Mouse (Mus musculus): ENCODE measurements at regions not wholly inside any gene's neighbourhood (a gene's known extent, or its start where the extent isn't known, plus 50 kb on each side); places are given as distances from the start of the nearest gene placed in this dataset.

- no peak overlapping the region for H3ac ChIP-seq (ENCODE audit: control insufficient read depth, insufficient read length)
- H3K36me3 ChIP-seq (ENCODE audit: control insufficient read depth, insufficient read depth): no peaks in the 10 kb centered on the region
- H3K79me2 ChIP-seq (ENCODE audit: control insufficient read depth, insufficient read depth): no peaks in the 10 kb centered on the region
- TF ChIP-seq POLR2AphosphoS2 (IDR thresholded peaks at IDR 0.05; ENCODE audit: insufficient read length, low read depth): no peak
- no peak for TF ChIP-seq MAX (IDR thresholded peaks at IDR 0.05; ENCODE audit: low read depth)
- TF ChIP-seq REST (IDR thresholded peaks at IDR 0.05; ENCODE audit: insufficient read depth, insufficient read length): no peak
- TF ChIP-seq MYOD1 (IDR thresholded peaks at IDR 0.05; ENCODE audit: control insufficient read depth in 1 of 3, insufficient read length in 2 of 3, low read depth in 2 of 3): no peak
- H3K4me3 ChIP-seq: no peak overlapping the region
- no peak overlapping the region for H3K4me2 ChIP-seq (ENCODE audit: low read depth)
- H3K27me3 ChIP-seq (ENCODE audit: control insufficient read depth, insufficient read depth, insufficient read length): no peaks in the 10 kb centered on the region
These were observed 611.7 kb upstream of the Fam174a start for GRCm38 (mm10) chr1:94701688-94702087.

GRCm38 (mm10) chr1:94712812-94713211 lies 600.6 kb upstream of the Fam174a start:
- Histone ChIP-seq H3K4me3 (no peak overlapping the region), H3K79me2 (ENCODE audit: control insufficient read depth, insufficient read depth) (no peaks in the 10 kb centered on the region), H3K27me3 (ENCODE audit: control insufficient read depth, insufficient read depth, insufficient read length) (no peaks in the 10 kb centered on the region), H3K4me2 (ENCODE audit: low read depth) (no peak overlapping the region), H3ac (ENCODE audit: control insufficient read depth, insufficient read length) (no peak overlapping the region), H3K36me3 (ENCODE audit: control insufficient read depth, insufficient read depth) (no peaks in the 10 kb centered on the region)
- no peak for TF ChIP-seq CEBPB (IDR thresholded peaks at IDR 0.05; ENCODE audit: insufficient read depth, poor library complexity, severe bottlenecking)
- no peak for TF ChIP-seq E2F4 (IDR thresholded peaks at IDR 0.05; ENCODE audit: insufficient read depth)
- TF ChIP-seq POLR2AphosphoS2 (IDR thresholded peaks at IDR 0.05; ENCODE audit: insufficient read length, low read depth): no peak

- Histone ChIP-seq H3K4me3 (no peak overlapping the region), H3K36me3 (ENCODE audit: control insufficient read depth, insufficient read depth) (no peaks in the 10 kb centered on the region), H3ac (ENCODE audit: control insufficient read depth, insufficient read length) (no peak overlapping the region), H3K79me2 (ENCODE audit: control insufficient read depth, insufficient read depth) (no peaks in the 10 kb centered on the region), H3K27me3 (ENCODE audit: control insufficient read depth, insufficient read depth, insufficient read length) (no peaks in the 10 kb centered on the region), H3K4me2 (ENCODE audit: low read depth) (no peak overlapping the region)
- TF ChIP-seq CEBPB (IDR thresholded peaks at IDR 0.05; ENCODE audit: insufficient read depth, poor library complexity, severe bottlenecking) (no peak), POLR2AphosphoS2 (IDR thresholded peaks at IDR 0.05; ENCODE audit: insufficient read length, low read depth) (no peak), E2F4 (IDR thresholded peaks at IDR 0.05; ENCODE audit: insufficient read depth) (no peak), MYOG (IDR thresholded peaks at IDR 0.05; ENCODE audit: control insufficient read depth in 1 of 3, insufficient read depth in 1 of 3, insufficient read length in 2 of 3, low read depth in 2 of 3) (no peak), SRF (IDR thresholded peaks at IDR 0.05; ENCODE audit: control insufficient read depth, insufficient read length, low read depth) (no peak), USF1 (IDR thresholded peaks at IDR 0.05; ENCODE audit: low read depth) (no peak), REST (IDR thresholded peaks at IDR 0.05; ENCODE audit: insufficient read depth, insufficient read length) (no peak)
These were observed 595.7 kb upstream of the Fam174a start for GRCm38 (mm10) chr1:94717699-94718098.

- Histone ChIP-seq H3K4me3 (no peak overlapping the region), H3ac (ENCODE audit: control insufficient read depth, insufficient read length) (no peak overlapping the region), H3K79me2 (ENCODE audit: control insufficient read depth, insufficient read depth) (no peaks in the 10 kb centered on the region), H3K4me2 (ENCODE audit: low read depth) (no peak overlapping the region), H3K27me3 (ENCODE audit: control insufficient read depth, insufficient read depth, insufficient read length) (no peaks in the 10 kb centered on the region), H3K36me3 (ENCODE audit: control insufficient read depth, insufficient read depth) (no peaks in the 10 kb centered on the region)
- TF ChIP-seq POLR2A (IDR thresholded peaks at IDR 0.05; ENCODE audit: insufficient read length, low read depth) (no peak), REST (IDR thresholded peaks at IDR 0.05; ENCODE audit: insufficient read depth, insufficient read length) (no peak), MYOG (IDR thresholded peaks at IDR 0.05; ENCODE audit: control insufficient read depth in 1 of 3, insufficient read depth in 1 of 3, insufficient read length in 2 of 3, low read depth in 2 of 3) (no peak), E2F4 (IDR thresholded peaks at IDR 0.05; ENCODE audit: insufficient read depth) (no peak), MAX (IDR thresholded peaks at IDR 0.05; ENCODE audit: low read depth) (no peak), POLR2AphosphoS2 (IDR thresholded peaks at IDR 0.05; ENCODE audit: insufficient read length, low read depth) (no peak), MYOD1 (IDR thresholded peaks at IDR 0.05; ENCODE audit: control insufficient read depth in 1 of 3, insufficient read length in 2 of 3, low read depth in 2 of 3) (no peak), CEBPB (IDR thresholded peaks at IDR 0.05; ENCODE audit: insufficient read depth, poor library complexity, severe bottlenecking) (no peak), SRF (IDR thresholded peaks at IDR 0.05; ENCODE audit: control insufficient read depth, insufficient read length, low read depth) (no peak), USF1 (IDR thresholded peaks at IDR 0.05; ENCODE audit: low read depth) (no peak), TCF12 (IDR thresholded peaks at IDR 0.05; ENCODE audit: insufficient read depth, poor library complexity, severe bottlenecking) (no peak), TCF3 (IDR thresholded peaks at IDR 0.05; ENCODE audit: insufficient read length, low read depth) (no peak)
These were observed 559.9 kb upstream of the Fam174a start for GRCm38 (mm10) chr1:94753523-94753922.

- H3ac ChIP-seq (ENCODE audit: control insufficient read depth, insufficient read length): no peak overlapping the region
- no peaks in the 10 kb centered on the region for H3K79me2 ChIP-seq (ENCODE audit: control insufficient read depth, insufficient read depth)
- H3K27me3 ChIP-seq (ENCODE audit: control insufficient read depth, insufficient read depth, insufficient read length): no peaks in the 10 kb centered on the region
- TF ChIP-seq CEBPB (IDR thresholded peaks at IDR 0.05; ENCODE audit: insufficient read depth, poor library complexity, severe bottlenecking) (no peak), MAX (IDR thresholded peaks at IDR 0.05; ENCODE audit: low read depth) (no peak), USF1 (IDR thresholded peaks at IDR 0.05; ENCODE audit: low read depth) (no peak), POLR2A (IDR thresholded peaks at IDR 0.05; ENCODE audit: insufficient read length, low read depth) (no peak), E2F4 (IDR thresholded peaks at IDR 0.05; ENCODE audit: insufficient read depth) (no peak), MYOD1 (IDR thresholded peaks at IDR 0.05; ENCODE audit: control insufficient read depth in 1 of 3, insufficient read length in 2 of 3, low read depth in 2 of 3) (no peak), SRF (IDR thresholded peaks at IDR 0.05; ENCODE audit: control insufficient read depth, insufficient read length, low read depth) (no peak), MYOG (IDR thresholded peaks at IDR 0.05; ENCODE audit: control insufficient read depth in 1 of 3, insufficient read depth in 1 of 3, insufficient read length in 2 of 3, low read depth in 2 of 3) (no peak), POLR2AphosphoS2 (IDR thresholded peaks at IDR 0.05; ENCODE audit: insufficient read length, low read depth) (no peak), TCF12 (IDR thresholded peaks at IDR 0.05; ENCODE audit: insufficient read depth, poor library complexity, severe bottlenecking) (no peak), REST (IDR thresholded peaks at IDR 0.05; ENCODE audit: insufficient read depth, insufficient read length) (no peak), TCF3 (IDR thresholded peaks at IDR 0.05; ENCODE audit: insufficient read length, low read depth) (no peak)
- H3K4me3 ChIP-seq: no peak overlapping the region
- no peak overlapping the region for H3K4me2 ChIP-seq (ENCODE audit: low read depth)
- H3K36me3 ChIP-seq (ENCODE audit: control insufficient read depth, insufficient read depth): no peaks in the 10 kb centered on the region
These were observed 524.3 kb upstream of the Fam174a start for GRCm38 (mm10) chr1:94789019-94789585.

All from myocyte (in vitro differentiated cells).